Mouse (Mus musculus) kidney, postnatal 4 days (tissue): Measurements from ENCODE around the gene Tex13a.

Source experiments
- DNase-seq, 2 experiments: peaks; one replicate each; pipeline ENCODE4 v3.0.0; 2021; ENCODE audit warnings: mixed read lengths in 2 of 2

The Tex13a gene

DNA sequence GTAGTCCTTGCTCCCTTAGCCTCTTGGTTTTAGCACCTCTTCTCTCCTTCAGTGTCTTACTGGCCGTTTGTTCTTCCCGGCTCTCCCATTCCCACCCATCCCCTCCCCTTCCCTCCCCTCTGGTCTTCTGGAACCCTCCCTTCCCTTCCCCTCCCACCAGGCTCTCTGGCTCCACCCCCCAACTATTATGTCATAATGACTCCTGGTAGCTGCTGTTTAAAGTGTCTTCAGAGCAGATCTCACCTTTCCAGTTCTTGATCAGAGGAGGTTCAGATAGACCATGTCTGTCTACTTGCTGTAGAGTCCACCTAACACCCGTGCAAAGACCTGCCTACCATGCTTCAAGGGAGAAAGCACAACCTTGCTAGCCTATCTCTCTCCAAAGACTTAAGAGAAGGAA lies at the start of gene Tex13a:
Gene Tex13a, minus strand, starts transcription at position 101 of the 400 bp plus-strand sequence.
- DNase-seq = no peak

DNA sequence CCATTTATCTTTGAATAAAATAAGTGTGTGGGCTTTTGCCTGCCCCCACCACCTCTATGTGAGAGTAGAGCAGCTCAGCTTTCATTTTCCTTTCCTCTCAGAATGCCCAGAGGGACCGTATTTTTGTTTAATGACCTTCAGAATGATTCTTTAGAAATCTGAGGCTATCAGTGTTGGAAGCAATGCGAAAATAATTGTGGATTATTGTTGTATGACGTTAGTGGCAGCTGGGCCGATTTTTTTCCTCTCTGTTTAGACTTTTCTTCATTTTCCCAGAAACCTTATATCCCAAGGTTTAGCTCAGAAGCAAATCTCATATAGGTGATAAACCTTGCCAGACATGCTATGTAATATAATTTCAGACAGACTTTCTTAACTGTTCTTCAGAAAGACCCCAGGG lies 25.2 kb upstream of the Tex13a start:
- no peak for DNase-seq

DNA sequence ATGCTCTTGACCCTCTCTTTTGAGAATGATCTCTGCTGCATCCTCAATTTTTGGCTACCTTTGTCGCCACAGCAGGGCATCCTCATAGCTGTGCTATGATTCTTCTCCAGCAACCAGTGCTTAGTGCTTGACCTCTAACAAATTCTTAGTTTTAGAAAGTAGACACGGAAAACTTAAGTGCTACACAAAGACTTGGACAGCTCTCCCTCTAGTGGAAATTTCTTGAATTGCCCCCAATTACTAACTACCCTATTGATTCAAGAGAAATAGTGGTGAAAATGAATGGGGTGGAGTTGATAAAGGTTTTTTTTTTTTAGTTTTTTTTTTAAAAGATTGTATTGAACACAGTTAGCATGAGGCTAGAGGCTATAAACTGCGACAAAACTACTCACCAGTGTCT lies 39.2 kb downstream of the Tex13a start:
- peak; percentile 0 to 1 for DNase-seq
